Mouse (Mus musculus) liver, postnatal 0 days (tissue): ENCODE data around the gene Usp51. TPM values are rescaled to one million over a fixed set of nuclear protein-coding genes. Genes with fewer than 3 reads are reported as not detected.
A peak's percentile ranks its signal among the peaks of the same experiment; 100 is the strongest.
"Not testable (repeated sequence)": the region's sequence is repeated elsewhere in the genome, so short reads cannot be mapped to it uniquely, and the experiment has no call there.

Experiments
- ATAC-seq: fragments of 200-750 bp; cut with Nextera tagmentation; 2 replicates; pipeline ENCODE4 v1.8.0; 2017; ENCODE audit warnings: mild to moderate bottlenecking, moderate library complexity
- DNase-seq: peaks from one replicate; pipeline ENCODE4 v3.0.0-alpha.2; 2016
- H3K27ac ChIP-seq: fragments of 300-500 bp; sonication (generic); 2 replicates; pipeline ENCODE4 v1.5.1; 2014; ENCODE audit warnings: antibody characterized with exemption, moderate library complexity, mild to moderate bottlenecking, low read depth
- H3K27me3 ChIP-seq: fragments of 300-500 bp; sonication (generic); 2 replicates; pipeline ENCODE4 v1.6.1; 2014; ENCODE audit warnings: low read length, control low read depth, mixed read lengths; ENCODE audit not compliant: insufficient read depth
- H3K36me3 ChIP-seq: fragments of 300-500 bp; sonication (generic); replicated peaks from 2 replicates; pipeline ENCODE4 v1.6.1; 2014; ENCODE audit warnings: mild to moderate bottlenecking, control low read depth, low read length, moderate library complexity, mixed read lengths; ENCODE audit not compliant: insufficient read depth
- H3K4me1 ChIP-seq: fragments of 300-500 bp; sonication (generic); 2 replicates; pipeline ENCODE4 v1.6.1; 2014; ENCODE audit warnings: antibody characterized with exemption, mild to moderate bottlenecking, control low read depth; ENCODE audit not compliant: insufficient read depth
- H3K4me2 ChIP-seq: fragments of 300-500 bp; sonication (generic); 2 replicates; pipeline ENCODE4 v1.6.1; 2014; ENCODE audit warnings: low read depth, mild to moderate bottlenecking, low read length, moderate library complexity, mixed read lengths
- H3K4me3 ChIP-seq: fragments of 300-500 bp; sonication (generic); 2 replicates; pipeline ENCODE4 v1.5.1; 2014; ENCODE audit warnings: low read depth, low read length
- H3K9ac ChIP-seq: fragments of 300-500 bp; sonication (generic); replicated peaks from 2 replicates; pipeline ENCODE4 v1.6.1; 2014; ENCODE audit warnings: mild to moderate bottlenecking, moderate library complexity
- H3K9me3 ChIP-seq: fragments of 300-500 bp; sonication (generic); 2 replicates; pipeline ENCODE4 v1.6.1; 2016; ENCODE audit warnings: mild to moderate bottlenecking, control low read depth, low read length, mixed read lengths
- CTCF ChIP-seq: sonication (generic); IDR thresholded peaks from 2 replicates; pipeline ENCODE4 v1.5.1; 2016; ENCODE audit warnings: antibody characterized with exemption, low read depth
- EP300 ChIP-seq: IDR thresholded peaks from 2 replicates; pipeline ENCODE4 v1.6.1; 2016; ENCODE audit warnings: antibody characterized with exemption, low read depth, mild to moderate bottlenecking
- WGBS: fragments of 180-500 bp; shearing (Covaris S2); extraction: QIAGEN DNeasy Blood & Tissue Kit; methylation state at CpG from one replicate; pipeline ENCODE4 v1.1.7; 2014; ENCODE audit not compliant: insufficient replicate concordance; 5-methylcytosine and 5-hydroxymethylcytosine counted together
- polyA plus RNA-seq: library from polyadenylated mRNA; unstranded; fragments of >200 nt; fragmentation: Nextera tagmentation; extraction: Ambion mirVana; gene quantifications from 2 replicates; pipeline ENCODE4 v1.2.1, GENCODE M21; 2015

The Usp51 gene
- polyA plus RNA-seq, 1 experiment from 2014 or later: 0.22 TPM

GRCm38 (mm10) chrX:153007021-153007684, 884 bp downstream of the Usp51 start:
- peak; percentile 59 for DNase-seq
- H3K4me1 ChIP-seq: no peaks in the 10 kb centered on the region
- peak overlapping the region; percentile 79 for H3K4me2 ChIP-seq
- H3K36me3 ChIP-seq: no peaks in the 10 kb centered on the region
- H3K9me3 ChIP-seq: no peaks in the 10 kb centered on the region
- H3K27me3 ChIP-seq: peaks cover 3% of the 10 kb centered on the region; the same call in 1 of the 2 replicates
- peak overlapping the region; percentile 51 for H3K9ac ChIP-seq
- peak overlapping the region; percentile 61 for H3K4me3 ChIP-seq
- no peak for TF ChIP-seq CTCF
- no peak for TF ChIP-seq EP300
- no peak overlapping the region for H3K27ac ChIP-seq
- WGBS: 22% methylated on average over 54 of the region's 58 CpGs
- peak; percentile 88 for ATAC-seq

GRCm38 (mm10) chrX:153007685-153008047, 1.4 kb downstream of the Usp51 start:
- DNase-seq: no peak
- 38% methylated on average over 9 of the region's 9 CpGs for WGBS
- H3K4me3 ChIP-seq: peak overlapping the region; percentile 61

DNA sequence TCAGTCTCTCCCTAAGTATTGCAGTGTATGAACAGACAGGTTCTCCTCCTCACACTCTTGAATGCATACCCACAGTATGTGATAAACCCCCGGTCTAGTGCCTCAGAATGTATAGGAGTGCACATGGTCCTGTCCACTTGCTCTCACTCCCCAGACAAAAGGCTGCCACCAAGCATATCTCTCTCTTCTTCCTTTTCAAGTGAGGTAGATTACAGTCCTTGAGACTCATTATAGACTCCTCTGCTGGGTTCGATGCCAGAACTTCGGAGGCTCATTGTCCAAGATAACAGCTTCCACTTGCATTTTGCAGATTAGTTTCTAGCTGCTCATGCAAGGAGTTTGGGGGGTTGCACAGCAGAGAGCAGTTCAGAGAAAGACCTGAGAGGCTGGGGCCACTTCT, 19.0 kb downstream of the Usp51 start:
- H3K4me2 ChIP-seq, H3K36me3 ChIP-seq, H3K27ac ChIP-seq, H3K4me1 ChIP-seq, H3K9me3 ChIP-seq, H3K27me3 ChIP-seq, DNase-seq, H3K9ac ChIP-seq, ATAC-seq, H3K4me3 ChIP-seq: not testable (repeated sequence)
- no CpG with 5 or more reads among the region's 3 CpGs for WGBS

More at GRCm38 (mm10) chrX:153007685-153008047, 1.4 kb downstream of the Usp51 start:
- peaks cover 3% of the 10 kb centered on the region; the same call in 1 of the 2 replicates for H3K27me3 ChIP-seq
- TF ChIP-seq EP300 (no peak), CTCF (no peak)
- H3K9me3 ChIP-seq: no peaks in the 10 kb centered on the region
- H3K36me3 ChIP-seq: no peaks in the 10 kb centered on the region
- peak overlapping the region; percentile 79 for H3K4me2 ChIP-seq
- no peak for ATAC-seq
- no peak overlapping the region for H3K9ac ChIP-seq
- H3K27ac ChIP-seq: no peak overlapping the region
- no peaks in the 10 kb centered on the region for H3K4me1 ChIP-seq

- DNase-seq, H3K9me3 ChIP-seq, H3K36me3 ChIP-seq, H3K27me3 ChIP-seq, H3K4me2 ChIP-seq, H3K9ac ChIP-seq, H3K4me1 ChIP-seq, ATAC-seq, H3K27ac ChIP-seq, H3K4me3 ChIP-seq: not testable (repeated sequence)
- WGBS: no CpG with 5 or more reads among the region's 3 CpGs
Observed at GRCm38 (mm10) chrX:153025709-153026108, 19.4 kb downstream of the Usp51 start.

- H3K9me3 ChIP-seq, H3K4me3 ChIP-seq, H3K36me3 ChIP-seq, H3K4me1 ChIP-seq, H3K9ac ChIP-seq, ATAC-seq, DNase-seq, H3K27ac ChIP-seq, H3K4me2 ChIP-seq, H3K27me3 ChIP-seq: not testable (repeated sequence)
Observed at GRCm38 (mm10) chrX:153031547-153031946, 25.3 kb downstream of the Usp51 start.

DNA sequence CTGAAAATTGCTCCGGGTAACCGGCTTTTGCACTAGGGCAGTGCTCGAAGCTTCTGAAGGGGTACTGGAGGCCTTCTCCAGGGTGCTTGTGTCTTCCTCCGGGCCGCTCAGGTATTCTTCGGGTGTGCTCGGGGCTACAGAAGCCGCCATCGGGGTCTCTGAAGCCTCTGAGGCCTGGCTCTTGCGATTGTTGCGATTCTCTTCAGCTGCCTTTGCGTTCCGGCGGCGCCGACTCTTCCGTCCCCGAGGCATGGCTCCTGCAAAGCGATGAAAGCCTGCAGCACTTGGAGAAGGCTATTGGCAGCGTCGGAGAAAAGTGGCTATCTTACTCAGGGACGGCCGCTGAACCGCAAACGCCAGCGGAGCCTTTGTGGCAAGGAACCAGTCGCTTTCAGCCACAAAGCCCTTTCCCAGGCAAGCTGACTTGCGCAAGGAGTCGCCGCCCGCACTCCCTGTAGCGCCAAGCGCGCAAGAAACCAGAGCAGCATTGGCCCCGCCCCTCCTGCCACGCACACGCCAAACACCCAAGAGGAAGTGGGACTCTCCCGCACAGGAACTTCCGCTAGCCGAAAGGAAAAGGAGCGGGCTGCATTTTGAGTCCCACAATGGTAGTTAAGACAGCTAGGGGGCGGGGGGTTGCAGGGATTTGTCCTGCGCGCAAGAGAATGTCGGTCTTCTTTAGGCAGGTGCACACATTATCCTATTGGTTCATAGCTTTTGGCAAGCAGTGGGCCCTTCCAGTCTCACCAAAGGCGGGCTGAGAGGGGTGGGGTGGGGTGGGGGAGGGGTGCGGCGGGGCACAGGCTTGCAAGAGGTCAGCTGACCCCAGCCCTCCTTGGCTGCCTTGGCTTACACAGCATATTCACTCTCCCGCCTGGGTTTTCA, 31.1 kb downstream of the Usp51 start, which contains the start of gene Mageh1:
Gene Mageh1, minus strand, starts transcription at position 489 of the 885 bp plus-strand sequence.
- Histone ChIP-seq H3K4me2 (peak within 1 kb of the TSS; percentile 69), H3K27me3 (peaks cover 9% of the 10 kb centered on the region; the same call in 1 of the 2 replicates), H3K9ac (peak within 1 kb of the TSS; percentile 50), H3K27ac (0 out of 2 replicates have a peak within 1 kb of the TSS, but pooled peaks have one; percentile 11), H3K4me3 (peak within 1 kb of the TSS; percentile 47), H3K4me1 (no peaks in the 10 kb centered on the region), H3K9me3 (no peaks in the 10 kb centered on the region), H3K36me3 (no peaks in the 10 kb centered on the region)
- 13% methylated on average over 48 of the region's 49 CpGs for WGBS
- peak; percentile 72 for DNase-seq
- TF ChIP-seq EP300 (no peak), CTCF (no peak; the same call in 1 of the 2 replicates)
- peak; percentile 95 for ATAC-seq

- H3K4me1 ChIP-seq, DNase-seq, H3K27ac ChIP-seq, H3K9me3 ChIP-seq, H3K9ac ChIP-seq, H3K36me3 ChIP-seq, H3K27me3 ChIP-seq: not testable (repeated sequence)
- WGBS: 29% methylated on average over 6 of the region's 22 CpGs
- Histone ChIP-seq H3K4me3 (peak overlapping the region; percentile 47), H3K4me2 (peak overlapping the region; percentile 69; the same call in 1 of the 2 replicates)
- ATAC-seq: peak; percentile 33; the same call in 1 of the 2 replicates
Observed at GRCm38 (mm10) chrX:153037972-153038744, 31.9 kb downstream of the Usp51 start.
